Mouse (Mus musculus): ENCODE measurements around the gene Cxcl12. TPM values are rescaled to one million over a fixed set of nuclear protein-coding genes. Genes with fewer than 3 reads are reported as not detected.

The Cxcl12 gene
- total RNA-seq, 4 experiments from 2014 or later, result 98.2 to 127 (median 109) TPM

DNA sequence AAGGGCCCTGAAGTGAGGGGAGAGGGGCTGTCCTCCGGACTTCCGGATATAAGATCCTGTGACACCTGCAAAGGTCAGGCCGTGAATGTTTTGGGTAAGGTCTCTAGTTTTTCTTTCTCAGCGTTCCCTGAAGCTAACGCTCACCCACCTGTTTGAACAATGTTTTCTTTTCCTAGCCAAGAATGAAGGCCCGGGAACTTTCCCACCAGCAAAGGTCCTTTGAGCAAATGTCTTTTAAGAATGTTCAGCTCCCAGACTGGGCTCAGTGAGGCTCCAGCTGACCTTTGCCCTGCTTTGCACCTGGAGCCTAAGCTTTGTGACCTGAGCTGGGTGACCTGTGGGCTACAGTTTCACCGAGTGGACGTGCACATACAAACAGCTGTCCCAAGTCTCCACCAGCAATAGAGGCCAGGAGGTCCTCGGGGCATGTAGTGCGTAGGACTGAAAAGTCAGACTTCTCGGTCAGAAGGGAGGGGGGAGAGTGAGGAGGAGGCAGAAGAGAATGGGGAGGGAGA lies 52.6 kb downstream of the Cxcl12 start:
- DNase-seq (ENCODE audit: low spot score), result no peak

All from heart, adult 8-10 months (tissue).